Mouse (Mus musculus) embryonic fibroblast, embryonic 13.5 days (primary cell): ENCODE results near the gene Pepd.

Experiments used
- CTCF ChIP-seq: IDR thresholded peaks from 2 replicates; pipeline ENCODE4 v1.5.1; 2011; ENCODE audit warnings: mild to moderate bottlenecking, control low read depth, low read length, moderate library complexity, borderline replicate concordance; ENCODE audit not compliant: insufficient read depth
- POLR2A ChIP-seq: IDR thresholded peaks from 2 replicates; pipeline ENCODE4 v1.6.1; 2011; ENCODE audit warnings: low read depth, mild to moderate bottlenecking, control low read depth, low read length, moderate library complexity

GRCm38 (mm10) chr7:35036266-35036731 lies 124.1 kb downstream of the Pepd start:
- TF ChIP-seq POLR2A (no peak), CTCF (no peak)
